Mouse (Mus musculus) kidney, adult 2 months (tissue): Measurements from ENCODE around the gene Sacm1l. TPM values are rescaled to one million over a fixed set of nuclear protein-coding genes. Genes with fewer than 3 reads are reported as not detected.

Source experiments
- DNase-seq: peaks from one replicate; pipeline ENCODE4 v3.0.0; 2021
- H3K27ac ChIP-seq: fragments of 200-500 bp; 2 replicates; pipeline ENCODE4 v1.5.1; 2012; ENCODE audit warnings: low read depth, low read length, control low read depth, inconsistent platforms; ENCODE audit not compliant: insufficient read depth
- H3K27me3 ChIP-seq: fragments of 200-500 bp; replicated peaks from 2 replicates; pipeline ENCODE4 v1.6.1; 2012; ENCODE audit warnings: mild to moderate bottlenecking, moderate library complexity, low read length, inconsistent platforms; ENCODE audit not compliant: control insufficient read depth, insufficient read depth
- H3K36me3 ChIP-seq: fragments of 200-500 bp; 2 replicates; pipeline ENCODE4 v1.6.1; 2012; ENCODE audit warnings: mild to moderate bottlenecking, moderate library complexity, low read length, inconsistent platforms; ENCODE audit not compliant: control insufficient read depth, insufficient read depth
- H3K4me1 ChIP-seq: fragments of 200-500 bp; 2 replicates; pipeline ENCODE4 v1.6.1; 2011; ENCODE audit warnings: low read length; ENCODE audit not compliant: control insufficient read depth, insufficient read depth
- H3K4me3 ChIP-seq: fragments of 200-500 bp; 2 replicates; pipeline ENCODE4 v1.5.1; 2011; ENCODE audit warnings: mild to moderate bottlenecking, low read depth, low read length, control low read depth; ENCODE audit not compliant: insufficient read depth
- CTCF ChIP-seq: fragments of 200-500 bp; conservative IDR thresholded peaks from 2 replicates; pipeline ENCODE4 v1.5.1; 2011; ENCODE audit warnings: low read depth, mild to moderate bottlenecking, control low read depth, low read length, moderate library complexity, mixed read lengths; ENCODE audit not compliant: insufficient read depth, insufficient read length
- POLR2A ChIP-seq: fragments of 200-500 bp; IDR thresholded peaks from one replicate; pipeline ENCODE4 v1.6.1; 2011; ENCODE audit warnings: low read depth, low read length, control low read depth
- WGBS: fragments of 180-500 bp; shearing (Covaris S2); methylation state at CpG from one replicate; pipeline ENCODE4 v1.1.7; 2018; 5-methylcytosine and 5-hydroxymethylcytosine counted together
- polyA plus RNA-seq: library from polyadenylated mRNA; depleted of rRNA; stranded (reverse); fragments of >200 nt; gene quantifications from 2 replicates; pipeline ENCODE4 v1.2.3, GENCODE M21; 2012

The Sacm1l gene
- polyA plus RNA-seq, 1 experiment, result 20.0 TPM

DNA sequence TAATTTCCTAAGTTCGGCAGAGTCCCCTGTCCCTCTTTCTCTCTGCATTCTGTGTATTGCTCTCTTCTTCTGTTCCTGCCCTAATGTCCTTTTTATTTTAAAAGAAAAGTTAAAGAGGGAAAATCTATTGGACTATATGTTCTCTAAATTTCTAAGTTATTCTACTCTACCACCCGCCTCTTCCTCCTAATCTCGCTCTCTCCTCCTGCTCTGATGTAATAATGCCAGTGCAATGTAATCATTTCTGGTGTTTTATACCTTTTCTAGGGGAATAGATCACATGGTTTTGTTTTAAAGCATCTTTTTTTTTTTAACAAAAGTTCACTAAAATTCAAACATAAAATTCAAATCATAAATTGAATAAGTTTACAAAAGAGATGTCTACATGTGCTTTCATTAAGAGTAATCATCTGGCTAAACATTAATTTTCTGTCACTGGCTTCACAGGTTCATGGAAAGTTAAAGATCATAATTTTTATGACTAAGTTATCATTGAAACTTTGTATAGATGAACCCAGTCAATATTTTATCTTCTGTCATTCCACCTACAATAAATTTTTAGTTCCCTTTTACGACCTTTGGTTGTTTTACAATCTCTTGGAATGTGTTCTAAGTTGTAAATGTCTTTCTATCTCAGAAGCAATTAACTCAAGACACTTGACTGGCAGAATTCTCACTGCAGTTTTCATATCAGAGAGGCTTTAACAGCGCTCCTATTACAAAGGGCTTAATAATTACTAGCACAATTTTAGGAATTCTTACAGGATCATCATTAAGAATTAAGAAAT lies 90.9 kb downstream of the Sacm1l start:
- WGBS, result 69% methylated on average over 5 of the region's 5 CpGs
- no peaks in the 10 kb centered on the region for H3K27me3 ChIP-seq
- peaks cover 14% of the 10 kb centered on the region; the same call in 1 of the 2 replicates for H3K4me1 ChIP-seq
- no peaks in the 10 kb centered on the region for H3K36me3 ChIP-seq
- no peak overlapping the region for H3K27ac ChIP-seq
- TF ChIP-seq CTCF (no peak), POLR2A (no peak)
- no peak for DNase-seq
- H3K4me3 ChIP-seq, result no peak overlapping the region

DNA sequence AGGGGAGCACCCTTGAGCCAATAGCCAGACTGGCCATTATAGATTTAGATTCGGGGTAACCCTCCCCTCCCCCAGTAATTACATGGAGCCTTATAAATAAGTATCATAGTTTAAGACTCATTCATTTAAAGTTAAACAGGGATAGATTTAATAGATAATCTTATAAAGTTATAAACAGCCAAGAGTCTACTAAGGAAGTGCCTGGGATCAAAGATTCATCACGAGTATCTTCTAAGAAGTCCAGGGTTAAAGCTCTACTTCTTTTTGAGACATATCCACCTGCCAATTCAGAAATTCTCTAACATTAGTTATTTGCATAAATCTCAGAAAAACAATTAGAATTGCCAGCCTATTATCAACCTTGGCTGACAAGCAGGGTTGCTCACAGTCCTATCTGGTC lies 95.2 kb downstream of the Sacm1l start:
- Histone ChIP-seq H3K27me3 (no peaks in the 10 kb centered on the region), H3K4me1 (peaks cover 18% of the 10 kb centered on the region; the same call in 1 of the 2 replicates), H3K36me3 (no peaks in the 10 kb centered on the region), H3K4me3 (0 out of 2 replicates have a peak overlapping the region, but pooled peaks have one; percentile 18), H3K27ac (peak overlapping the region; percentile 99)
- DNase-seq, result peak; percentile 75
- no peak for TF ChIP-seq POLR2A
- no peak for TF ChIP-seq CTCF
- WGBS, result 59% methylated on average over 2 of the region's 2 CpGs

DNA sequence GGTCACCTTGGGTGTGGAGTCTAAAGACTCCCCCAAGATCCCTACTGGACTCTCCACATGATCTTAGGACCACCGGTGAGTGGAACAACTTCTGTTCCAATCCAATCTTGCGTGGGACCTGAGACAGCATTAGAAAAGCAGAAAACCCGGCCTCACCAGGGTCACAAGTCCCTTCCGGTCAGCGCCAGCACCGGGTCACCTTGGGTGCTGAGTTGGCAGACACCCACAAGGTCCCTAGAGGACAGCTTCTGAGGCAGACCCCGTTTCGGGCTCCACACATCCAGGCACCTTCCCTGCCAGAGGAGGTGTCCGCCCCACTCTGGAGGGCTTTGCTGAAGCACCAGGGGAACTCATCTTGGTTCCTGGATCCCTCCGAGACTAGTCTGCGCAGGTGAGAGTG lies 96.3 kb downstream of the Sacm1l start:
- TF ChIP-seq POLR2A, result no peak
- TF ChIP-seq CTCF, result no peak
- peak; percentile 79 for DNase-seq

DNA sequence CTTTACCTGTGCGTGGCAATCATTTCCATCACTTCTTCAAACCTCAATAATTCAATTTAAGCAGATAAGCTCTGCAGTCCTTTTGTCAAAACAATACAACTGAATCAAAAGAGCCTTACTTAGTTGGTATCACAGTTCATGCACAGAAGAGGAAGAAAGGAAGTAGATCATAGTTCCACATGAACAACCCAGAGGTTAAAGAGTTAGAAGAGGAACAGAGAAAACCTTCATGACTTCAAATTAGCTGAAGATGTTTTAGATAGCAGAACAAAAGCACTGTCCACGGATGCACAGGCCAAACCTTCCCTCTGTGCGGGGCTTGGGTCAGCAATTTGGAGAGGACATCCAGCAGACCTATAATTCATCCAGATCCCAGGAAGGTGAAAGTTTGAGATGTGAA lies 102.1 kb downstream of the Sacm1l start:
- WGBS, result 56% methylated on average over 3 of the region's 3 CpGs
- no peak for DNase-seq
- no peak for TF ChIP-seq CTCF

More for the DNA sequence above, 96.3 kb downstream of the Sacm1l start:
- peak overlapping the region; percentile 49 for H3K27ac ChIP-seq
- peaks cover 18% of the 10 kb centered on the region; the same call in 1 of the 2 replicates for H3K4me1 ChIP-seq
- peak overlapping the region; percentile 18; the same call in 1 of the 2 replicates for H3K4me3 ChIP-seq
- H3K36me3 ChIP-seq, result no peaks in the 10 kb centered on the region
- WGBS, result 56% methylated on average over 11 of the region's 11 CpGs
- H3K27me3 ChIP-seq, result no peaks in the 10 kb centered on the region

DNA sequence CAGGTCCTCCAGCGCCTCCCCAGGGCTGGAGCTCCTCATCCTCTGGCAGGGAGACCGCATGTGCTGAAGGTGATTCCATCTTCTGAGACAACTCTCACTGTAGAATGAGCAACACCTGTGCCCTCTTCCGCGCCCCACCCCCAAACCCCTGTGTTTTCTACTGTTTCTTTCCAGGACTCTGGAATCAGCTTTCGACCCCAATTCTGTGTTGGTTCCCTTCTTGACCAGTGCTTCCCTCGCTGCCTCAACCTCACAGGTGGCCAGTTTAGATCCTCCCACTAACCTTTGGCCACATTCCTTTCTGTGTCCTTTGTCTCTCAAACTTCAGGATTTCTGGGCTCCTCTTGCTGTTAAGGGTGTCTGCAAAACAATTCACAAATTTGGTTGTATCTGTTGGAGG lies 102.7 kb downstream of the Sacm1l start, which contains the start of gene Slc6a20b:
Gene Slc6a20b (minus strand): TSS at position 285 of the 400 bp plus-strand sequence.
- peak within 1 kb of the TSS; percentile 94 for H3K27ac ChIP-seq
- H3K27me3 ChIP-seq, result no peaks in the 10 kb centered on the region
- peaks cover 4% of the 10 kb centered on the region; the same call in 1 of the 2 replicates for H3K4me1 ChIP-seq
- TF ChIP-seq POLR2A (no peak), CTCF (no peak)
- DNase-seq, result peak; percentile 90
- H3K36me3 ChIP-seq, result no peaks in the 10 kb centered on the region
- 59% methylated on average over 6 of the region's 6 CpGs for WGBS
- H3K4me3 ChIP-seq, result peak within 1 kb of the TSS; percentile 64

More for the DNA sequence above, 102.1 kb downstream of the Sacm1l start:
- H3K4me1 ChIP-seq, result peaks cover 4% of the 10 kb centered on the region; the same call in 1 of the 2 replicates
- H3K27ac ChIP-seq, result peak overlapping the region; percentile 94
- H3K27me3 ChIP-seq, result no peaks in the 10 kb centered on the region
- H3K36me3 ChIP-seq, result no peaks in the 10 kb centered on the region
- H3K4me3 ChIP-seq, result peak overlapping the region; percentile 64

DNA sequence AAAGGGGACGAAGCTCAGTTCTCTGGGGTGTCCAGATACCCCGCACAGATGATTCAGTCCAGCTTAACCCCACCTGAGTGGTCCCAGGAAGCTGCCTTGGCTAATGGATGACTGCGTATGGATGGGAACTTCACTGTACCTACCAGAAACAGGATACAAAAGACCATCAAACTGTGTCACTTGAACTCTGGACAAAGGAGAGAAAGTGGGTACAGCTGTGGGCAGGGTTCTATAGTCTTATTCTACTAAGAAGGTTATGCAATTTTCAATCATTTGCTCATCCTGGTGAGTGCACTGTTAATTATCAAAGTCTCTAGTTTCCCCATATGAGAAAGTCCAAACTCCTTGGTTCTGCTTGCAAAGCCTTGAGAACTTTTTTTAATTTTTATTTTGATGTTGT lies 103.4 kb downstream of the Sacm1l start:
- Histone ChIP-seq H3K27ac (peak overlapping the region; percentile 94), H3K27me3 (no peaks in the 10 kb centered on the region), H3K4me1 (peaks cover 4% of the 10 kb centered on the region; the same call in 1 of the 2 replicates), H3K36me3 (no peaks in the 10 kb centered on the region), H3K4me3 (no peak overlapping the region)
- DNase-seq, result peak; percentile 76
- TF ChIP-seq POLR2A (no peak), CTCF (no peak)
- WGBS, result 65% methylated on average over 3 of the region's 3 CpGs

DNA sequence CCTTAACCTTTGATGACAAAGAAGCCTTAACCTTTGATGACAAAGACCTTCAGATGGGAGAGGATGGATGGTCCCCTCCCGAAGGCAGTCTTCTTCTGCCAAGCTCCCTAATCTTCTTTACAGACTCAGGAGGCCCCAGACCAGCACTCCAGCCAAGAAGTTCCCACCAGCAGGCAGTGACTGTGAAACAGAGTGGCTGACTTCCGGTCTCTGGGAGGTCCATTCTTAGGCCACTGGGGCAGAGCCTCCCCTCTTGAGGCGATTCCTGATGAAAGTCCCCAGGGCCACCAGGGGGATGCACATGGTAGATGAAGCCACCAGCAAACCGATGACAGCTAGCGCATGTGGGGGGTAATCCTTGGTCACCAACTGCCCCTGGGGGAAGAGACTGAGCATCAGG lies 107.2 kb downstream of the Sacm1l start:
- TF ChIP-seq CTCF (no peak), POLR2A (no peak)
- no peak for DNase-seq
- Histone ChIP-seq H3K36me3 (no peaks in the 10 kb centered on the region), H3K4me1 (peaks cover 14% of the 10 kb centered on the region), H3K4me3 (no peak overlapping the region), H3K27me3 (no peaks in the 10 kb centered on the region), H3K27ac (no peak overlapping the region)
- WGBS, result 73% methylated on average over 5 of the region's 5 CpGs
